Mouse (Mus musculus) layer of hippocampus, postnatal 14 days (tissue): Measurements from ENCODE around the gene Abhd13. TPM values are rescaled to one million over a fixed set of nuclear protein-coding genes. Genes with fewer than 3 reads are reported as not detected.

Experiments
- DNase-seq, 2 experiments: peaks; one replicate each; pipeline ENCODE4 v3.0.0; 2021 to 2022; ENCODE audit warnings: low spot score in 2 of 2, mixed read lengths in 1 of 2
- long read RNA-seq, 2 experiments: library from polyadenylated mRNA; stranded (forward); transcript quantifications; one replicate each; pipeline ENCODE4 v2.0.0; 2021
- total RNA-seq, 2 experiments: library from RNA; stranded (reverse); gene quantifications; 2 replicates each; pipeline ENCODE4 v1.2.3; 2021

Abhd13 gene
- total RNA-seq, result 10 to 100 TPM; 28.4 to 31.7 TPM
- long read RNA-seq, experiment 1, full-length matches to known transcripts, result 20 of 22 reads
- long read RNA-seq, experiment 1, partial matches to known transcripts, result 0 of 22 reads
- long read RNA-seq, experiment 1, other reads (novel, unspliced or antisense), result 2 of 22 reads
- long read RNA-seq, experiment 2, full-length matches to known transcripts, result 21 of 27 reads
- long read RNA-seq, experiment 2, partial matches to known transcripts, result 0 of 27 reads
- long read RNA-seq, experiment 2, other reads (novel, unspliced or antisense), result 6 of 27 reads

DNA sequence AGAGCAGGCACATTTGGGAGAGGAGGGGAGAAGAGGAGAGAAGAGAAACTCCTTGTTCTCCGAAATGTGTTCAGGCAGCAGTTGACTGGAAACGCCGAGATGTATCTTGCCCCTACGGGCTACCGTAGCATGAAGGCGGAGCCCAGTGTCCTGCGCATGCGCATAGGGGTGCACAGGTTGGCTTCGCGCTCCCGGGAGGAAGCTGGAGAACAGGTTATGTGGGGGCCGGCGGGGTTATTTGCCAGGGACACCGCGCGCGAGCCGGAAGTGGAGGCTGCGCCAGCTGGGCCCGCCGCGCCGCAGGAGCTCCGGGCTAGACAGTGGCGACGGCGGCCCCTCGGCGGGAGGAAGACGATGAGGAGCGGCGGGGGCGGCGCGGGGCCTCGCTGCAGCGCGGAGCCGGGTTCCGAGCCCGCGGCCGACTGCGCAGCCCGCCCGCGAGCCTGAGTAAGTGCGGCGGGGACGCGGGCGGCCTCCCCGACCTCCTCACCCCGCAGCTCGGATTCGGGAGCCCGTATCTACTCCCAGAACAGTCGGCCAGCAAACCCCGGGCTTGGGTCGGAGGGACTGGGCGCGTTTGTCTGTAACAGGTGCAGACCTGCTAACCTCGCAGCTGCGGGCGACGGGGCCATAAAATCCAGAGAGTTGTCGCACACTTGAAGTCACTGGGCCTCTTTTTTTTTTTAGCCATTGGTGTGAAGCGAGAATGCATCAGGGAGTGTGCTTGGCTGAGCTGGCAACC is at the start of gene Abhd13, which contains the start of gene Lig4:
Gene Abhd13, plus strand, starts transcription at position 135 of the 742 bp plus-strand sequence.
Gene Lig4, minus strand, starts transcription at position 114 of the 742 bp plus-strand sequence.
- peak; percentile 99 for DNase-seq

DNA sequence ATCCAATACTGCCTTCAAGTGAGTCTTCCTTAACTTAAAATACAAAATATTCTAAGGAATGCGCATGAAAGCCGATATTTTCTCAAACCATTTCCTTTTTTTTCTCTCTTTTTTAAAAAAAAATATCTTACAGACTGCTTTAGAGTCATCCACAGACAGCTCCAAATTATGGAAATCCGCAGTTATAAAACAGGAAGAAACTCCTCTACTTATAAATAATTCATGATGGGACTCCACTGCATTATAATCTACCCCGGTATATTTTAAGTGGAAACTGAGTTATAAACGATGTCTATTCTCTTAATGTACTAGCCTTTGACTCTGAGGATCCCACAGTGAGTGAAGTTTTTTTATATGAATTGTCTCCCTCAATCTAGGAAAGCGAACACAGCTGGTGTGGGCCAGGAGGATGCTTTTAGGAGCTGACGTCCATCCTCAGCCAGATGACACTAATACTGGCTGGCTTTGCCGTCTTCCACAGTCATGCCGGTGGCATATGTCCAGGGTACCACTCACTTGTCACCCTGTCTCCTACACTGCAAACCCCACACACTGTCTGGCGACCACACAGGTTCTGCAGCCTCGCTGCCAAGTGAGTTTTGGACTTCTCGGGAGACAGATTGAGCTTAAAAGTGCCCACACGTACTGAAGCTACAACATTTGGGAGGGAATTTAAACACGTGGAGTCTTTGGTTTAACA is 47.6 kb upstream of the Abhd13 start:
- DNase-seq, result peak; percentile 25 to 42

DNA sequence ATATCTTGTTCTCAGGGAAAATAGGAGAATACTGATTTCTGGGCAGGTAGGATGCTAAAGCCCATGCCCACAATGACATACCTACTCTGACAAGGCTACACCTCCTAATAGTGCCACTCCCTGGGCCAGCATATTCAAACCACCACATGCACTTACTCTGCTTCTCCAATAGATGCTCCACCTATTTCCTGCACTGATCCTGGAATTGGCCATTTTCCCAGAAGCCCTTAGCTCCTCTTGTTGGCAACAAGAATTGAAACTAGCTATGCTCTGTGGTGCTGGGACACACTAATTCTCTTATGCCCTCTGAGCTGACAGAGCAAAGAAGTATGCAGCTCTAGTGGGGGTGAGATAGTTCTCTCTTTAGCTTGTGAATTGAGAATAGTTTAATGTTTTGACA is 44.8 kb upstream of the Abhd13 start:
- DNase-seq, result no peak

DNA sequence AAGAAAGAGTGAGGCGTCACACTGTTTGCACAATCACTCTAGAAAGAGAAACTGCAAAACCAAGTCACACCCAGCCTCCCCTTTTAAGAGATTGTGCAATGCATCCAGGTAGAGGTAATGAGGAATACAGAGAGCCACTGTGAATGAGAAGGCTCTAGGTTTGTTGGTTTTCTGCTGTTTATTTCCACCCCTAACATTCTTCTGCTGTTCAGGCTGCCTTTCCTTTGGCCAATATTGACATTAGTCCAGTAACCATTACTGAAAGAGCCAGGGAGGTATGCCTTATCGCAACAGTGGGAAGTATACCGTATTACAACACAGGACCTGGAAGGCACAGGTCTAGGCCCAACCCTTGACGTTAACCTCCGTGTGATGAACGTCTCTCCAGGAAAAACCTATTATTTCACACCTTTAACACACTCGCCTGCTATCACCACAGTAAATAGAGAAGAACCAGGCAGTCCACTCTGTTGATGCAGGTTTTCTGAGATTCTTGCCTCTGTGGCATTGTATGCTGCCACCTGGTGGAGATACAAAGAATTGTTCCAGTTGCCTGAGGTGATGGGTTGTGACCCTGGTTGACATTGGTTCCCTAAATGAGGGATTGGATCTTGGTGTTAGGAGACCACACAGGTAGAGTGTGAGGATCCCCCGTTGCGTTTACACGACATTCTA is 42.5 kb upstream of the Abhd13 start:
- peak; percentile 49 to 52 for DNase-seq

DNA sequence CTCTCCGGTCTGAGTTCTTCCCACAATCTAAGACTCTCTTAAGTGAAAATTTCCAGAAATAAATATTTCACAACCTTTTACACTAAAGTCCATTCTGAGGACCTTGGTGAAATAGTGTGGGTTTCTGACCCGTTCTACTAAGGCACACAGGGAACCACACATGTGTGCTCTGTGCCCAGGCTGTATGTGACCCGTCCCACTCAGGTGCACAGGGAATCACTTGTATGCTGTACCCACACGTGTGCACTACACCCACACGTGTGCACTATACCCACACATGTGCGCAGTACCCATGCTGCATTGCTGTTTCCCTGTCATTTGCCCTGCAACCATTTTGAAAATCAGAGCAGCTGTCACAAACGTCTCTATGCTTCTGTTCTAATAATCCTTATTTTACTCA is 41.9 kb upstream of the Abhd13 start:
- DNase-seq, result no peak

DNA sequence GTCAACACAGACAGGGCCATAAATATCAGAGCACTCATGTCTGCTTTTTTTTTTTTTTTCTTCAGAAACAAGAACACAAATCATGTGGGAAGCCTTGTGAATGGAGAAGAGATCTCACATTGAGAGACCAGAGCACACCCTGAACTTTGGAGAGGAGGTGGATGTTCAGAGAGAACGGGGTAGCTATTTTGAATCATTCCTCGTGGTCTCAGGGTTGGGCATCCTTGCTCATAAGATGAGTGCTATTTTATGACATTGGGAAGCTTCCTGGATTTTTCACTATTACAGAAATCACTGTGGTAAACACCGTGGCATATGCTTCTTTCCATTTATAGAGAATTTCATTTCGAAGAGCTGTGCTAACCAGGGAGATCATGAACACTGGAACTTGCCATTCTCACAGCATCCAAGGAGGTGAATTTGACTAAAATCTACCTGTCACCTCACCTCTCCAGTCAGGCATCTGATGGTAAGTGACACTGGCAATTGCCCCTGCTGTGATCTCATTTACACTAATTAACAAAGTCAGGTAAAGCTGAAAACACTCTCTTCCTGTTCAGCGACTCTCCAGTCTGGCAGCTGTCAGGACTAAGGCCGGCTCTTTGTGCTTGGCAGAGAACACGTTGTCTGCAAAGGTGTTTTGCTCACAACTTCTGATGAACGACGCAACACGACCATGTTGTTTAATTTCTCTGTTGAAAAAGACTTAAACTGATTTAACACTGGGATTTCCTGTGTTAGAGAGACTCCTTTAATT is 28.2 kb upstream of the Abhd13 start:
- no peak for DNase-seq

DNA sequence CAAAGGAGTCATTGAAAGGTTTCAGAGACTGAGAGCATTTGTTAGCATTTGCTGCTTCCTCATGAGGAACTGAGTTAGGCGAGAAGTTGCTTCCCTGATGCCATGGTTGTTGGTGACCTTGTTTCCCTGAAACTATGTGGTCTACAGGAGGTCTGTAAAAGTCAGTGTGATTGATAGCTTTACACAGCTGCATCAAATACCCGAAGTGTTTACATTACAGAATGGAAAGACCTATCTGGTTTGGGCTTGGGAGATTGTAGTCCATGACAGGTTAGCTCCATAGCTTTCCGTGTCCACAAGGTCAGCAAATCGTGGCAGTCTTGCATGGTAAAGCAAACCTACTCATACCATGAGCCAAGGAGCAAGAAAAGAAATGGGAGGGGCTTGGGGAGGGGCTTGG is 19.2 kb upstream of the Abhd13 start:
- no peak for DNase-seq

DNA sequence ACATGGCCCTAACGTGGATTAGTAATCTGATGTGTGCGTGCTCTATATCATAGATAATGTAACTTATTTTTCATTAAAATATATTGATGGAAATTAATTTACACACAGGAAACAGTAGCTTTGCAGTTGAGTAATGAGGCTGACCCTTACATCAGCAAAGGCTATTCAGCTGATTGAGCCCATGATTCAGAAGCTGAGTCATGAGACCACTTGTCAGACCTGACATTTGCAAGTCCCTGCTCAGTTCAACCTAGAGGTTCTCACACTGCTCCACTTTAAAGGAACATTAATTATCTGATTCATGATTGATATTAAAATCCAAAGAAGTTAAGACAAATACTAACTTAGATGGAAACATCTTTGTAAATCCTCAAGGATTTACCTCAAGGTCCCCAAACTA is 17.6 kb upstream of the Abhd13 start:
- DNase-seq, result no peak

DNA sequence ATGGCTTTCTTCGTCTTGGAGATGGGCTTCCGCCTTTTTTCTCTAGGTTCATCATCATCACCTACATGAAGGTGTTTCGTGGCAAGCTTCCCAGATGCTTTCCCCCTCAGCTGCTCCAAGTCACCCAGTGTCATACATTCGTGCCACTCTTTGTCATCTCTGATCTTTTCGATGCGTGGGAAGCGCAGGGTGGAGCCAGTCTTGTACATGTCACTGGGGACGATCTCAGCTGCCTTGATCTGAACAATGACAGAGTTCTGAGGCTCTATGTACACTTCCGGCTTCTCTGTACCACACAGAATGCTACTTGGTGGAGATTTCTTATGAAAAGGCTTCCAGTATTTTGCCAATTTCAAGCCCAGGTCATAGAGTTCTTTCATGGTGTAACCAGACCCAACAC is 5.6 kb upstream of the Abhd13 start:
- no peak for DNase-seq

DNA sequence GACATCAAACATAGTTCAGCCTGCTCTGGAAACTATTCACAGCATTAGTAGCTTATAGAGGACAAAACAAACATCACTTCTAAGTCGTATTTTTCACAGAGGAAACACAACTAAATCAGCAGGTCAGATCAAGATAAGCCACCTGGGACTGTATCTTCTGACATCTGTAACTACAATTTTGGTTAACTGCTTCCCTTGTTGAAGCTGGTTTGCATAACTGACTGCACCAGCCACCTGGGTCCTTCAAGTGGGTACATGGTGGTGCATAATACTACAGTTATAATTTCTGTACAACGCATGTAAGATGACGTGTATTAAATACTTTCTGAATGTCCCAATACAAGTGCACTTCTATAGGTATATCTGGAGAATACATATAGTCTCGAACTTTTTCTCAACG is 2.2 kb upstream of the Abhd13 start:
- no peak for DNase-seq

DNA sequence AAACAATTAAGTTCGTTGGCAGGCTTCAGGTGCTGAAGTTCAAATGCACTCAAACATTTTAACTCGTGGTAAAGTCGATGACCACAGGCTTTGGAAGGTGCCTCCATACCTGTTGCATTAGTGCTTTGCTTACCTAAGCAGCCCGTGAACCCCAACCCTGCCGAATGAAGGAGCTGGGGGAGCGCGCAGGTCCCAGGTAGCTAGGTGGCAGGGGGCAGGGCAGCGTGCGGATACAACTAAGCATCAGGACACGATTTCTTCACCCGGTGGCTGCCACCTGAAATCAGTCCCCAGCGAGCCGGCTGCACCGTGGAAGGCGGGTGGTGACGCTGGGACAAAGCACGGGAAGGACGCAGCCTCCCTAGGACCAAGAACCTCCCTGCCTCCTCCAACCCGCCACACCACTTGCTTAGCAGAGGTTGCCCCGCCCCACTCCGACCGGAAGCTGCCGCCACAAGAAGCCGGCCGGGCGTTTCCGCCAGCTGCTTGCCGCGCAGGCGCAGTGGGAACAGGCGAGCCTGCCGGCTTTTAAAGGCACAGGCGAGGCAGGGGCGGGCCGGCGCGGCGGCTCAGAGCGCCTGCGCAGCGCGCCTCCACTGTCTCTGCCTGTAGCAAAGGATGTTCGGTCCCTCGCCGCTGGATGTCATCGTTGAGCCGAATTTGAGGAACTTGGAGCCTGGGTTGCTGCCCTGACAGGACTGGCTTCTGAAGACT is 1.5 kb upstream of the Abhd13 start:
- DNase-seq, result peak; percentile 98 to 99

DNA sequence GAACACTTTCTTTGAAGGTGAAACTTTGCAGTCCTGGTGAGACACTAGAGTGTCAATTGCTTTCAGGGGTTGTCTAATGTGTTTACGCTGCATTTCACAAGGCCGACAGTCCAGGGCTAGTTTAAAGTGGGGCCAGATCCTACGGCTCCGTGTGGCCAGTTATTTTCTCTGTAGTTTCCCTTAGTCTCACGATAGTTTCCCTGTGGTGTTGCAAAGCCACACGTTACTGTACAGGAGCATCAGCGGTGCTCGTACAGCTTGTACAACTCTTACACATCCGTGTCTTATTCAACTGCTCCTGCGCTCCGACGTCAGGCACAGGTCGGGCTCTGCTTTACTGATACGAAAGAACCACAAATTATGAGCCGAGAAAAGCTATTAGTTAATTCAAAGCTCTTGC is 491 bp upstream of the Abhd13 start:
- DNase-seq, result no peak

DNA sequence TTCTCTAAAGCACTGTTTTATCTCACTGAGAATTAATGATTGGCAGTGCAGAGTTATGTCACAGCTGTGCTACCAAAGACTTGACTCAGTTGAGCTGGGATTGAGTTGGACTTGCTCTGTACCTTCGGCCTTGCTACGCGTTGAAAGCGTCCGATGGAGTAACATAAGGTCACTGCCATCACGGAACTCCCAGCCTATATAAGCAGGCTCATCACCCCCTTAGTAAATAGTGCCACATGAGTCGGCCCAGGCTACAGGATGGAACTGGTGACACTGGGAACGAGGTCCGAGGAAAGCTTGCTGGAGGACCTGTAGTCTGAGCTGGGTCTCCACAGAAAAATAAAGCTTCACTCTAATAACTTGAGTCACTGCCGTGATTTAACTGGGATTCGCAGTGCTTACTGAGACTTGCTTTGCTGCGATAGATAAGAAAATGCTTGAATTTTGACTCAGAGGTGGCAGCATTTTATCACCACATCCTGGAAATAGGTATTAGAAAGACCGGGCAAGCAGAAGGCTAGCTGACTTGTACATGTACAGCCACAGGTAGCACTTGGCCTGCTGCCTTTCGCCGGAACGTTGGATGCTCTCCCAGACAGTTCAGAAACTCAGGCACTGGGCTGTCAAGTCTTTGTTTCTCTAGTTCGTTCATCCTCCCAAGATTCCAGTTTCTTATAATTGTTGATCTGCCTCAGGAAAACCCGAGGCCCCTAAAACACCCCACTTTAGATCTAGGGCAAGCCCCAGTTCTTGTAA is 1.1 kb downstream of the Abhd13 start:
- peak in 1 of 2 experiments; percentile 5 for DNase-seq

DNA sequence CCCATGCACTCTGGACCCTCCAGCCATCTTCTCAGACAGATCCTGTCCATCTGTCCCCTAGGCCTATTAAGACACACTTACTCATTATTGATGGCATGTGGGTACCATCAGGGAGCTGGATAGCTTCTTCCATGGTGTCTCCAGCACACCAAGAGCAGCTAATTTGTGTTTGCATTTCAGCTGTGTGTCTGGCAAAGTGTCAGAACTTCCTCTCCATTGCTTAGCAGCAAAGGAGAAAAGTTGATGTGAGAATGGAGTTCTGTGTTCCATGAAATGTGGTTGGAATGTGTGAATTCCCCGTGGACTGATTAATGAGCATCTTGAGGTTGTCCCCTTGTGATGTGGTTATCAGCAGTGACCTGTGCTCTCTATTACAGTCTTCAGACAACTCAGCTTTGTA is 2.2 kb downstream of the Abhd13 start:
- no peak for DNase-seq

DNA sequence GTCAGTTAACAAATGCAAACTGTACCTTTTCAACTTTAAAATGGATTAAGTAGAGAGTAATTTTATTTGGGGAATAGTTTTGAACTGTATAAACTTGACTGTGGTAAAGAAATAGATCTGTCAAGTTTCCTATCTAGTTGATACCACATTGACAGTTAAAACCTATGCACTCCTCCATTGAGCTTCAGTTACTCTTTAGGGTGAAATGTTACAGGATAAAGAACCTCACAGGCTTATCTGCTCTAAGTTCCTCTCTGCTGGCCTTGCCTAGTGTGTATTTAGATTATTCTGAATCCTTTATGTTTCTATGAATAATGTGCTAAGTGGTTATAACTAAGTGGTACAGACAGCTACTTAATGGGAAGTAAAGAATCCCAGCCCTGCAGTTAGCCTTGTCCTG is 2.7 kb downstream of the Abhd13 start:
- DNase-seq, result no peak

DNA sequence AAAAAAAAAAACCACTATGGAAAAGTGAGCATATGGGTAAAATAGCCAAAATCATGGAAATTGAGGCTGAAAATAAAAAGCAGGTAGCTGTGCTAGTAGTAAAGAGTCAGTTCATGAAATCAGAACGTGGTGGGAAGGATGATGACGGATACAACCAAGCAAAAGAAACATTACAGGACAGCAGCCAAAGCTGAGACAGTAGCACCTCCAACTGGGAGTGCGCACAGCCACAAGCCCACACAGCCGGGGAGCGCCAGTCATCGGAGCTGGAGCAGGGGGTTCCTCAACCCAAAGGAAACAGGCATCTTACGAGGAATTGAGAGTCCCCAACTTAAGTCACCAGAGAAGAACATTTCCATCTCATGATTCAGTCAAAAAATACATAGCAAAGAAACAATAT is 26.6 kb downstream of the Abhd13 start:
- DNase-seq, result no peak

DNA sequence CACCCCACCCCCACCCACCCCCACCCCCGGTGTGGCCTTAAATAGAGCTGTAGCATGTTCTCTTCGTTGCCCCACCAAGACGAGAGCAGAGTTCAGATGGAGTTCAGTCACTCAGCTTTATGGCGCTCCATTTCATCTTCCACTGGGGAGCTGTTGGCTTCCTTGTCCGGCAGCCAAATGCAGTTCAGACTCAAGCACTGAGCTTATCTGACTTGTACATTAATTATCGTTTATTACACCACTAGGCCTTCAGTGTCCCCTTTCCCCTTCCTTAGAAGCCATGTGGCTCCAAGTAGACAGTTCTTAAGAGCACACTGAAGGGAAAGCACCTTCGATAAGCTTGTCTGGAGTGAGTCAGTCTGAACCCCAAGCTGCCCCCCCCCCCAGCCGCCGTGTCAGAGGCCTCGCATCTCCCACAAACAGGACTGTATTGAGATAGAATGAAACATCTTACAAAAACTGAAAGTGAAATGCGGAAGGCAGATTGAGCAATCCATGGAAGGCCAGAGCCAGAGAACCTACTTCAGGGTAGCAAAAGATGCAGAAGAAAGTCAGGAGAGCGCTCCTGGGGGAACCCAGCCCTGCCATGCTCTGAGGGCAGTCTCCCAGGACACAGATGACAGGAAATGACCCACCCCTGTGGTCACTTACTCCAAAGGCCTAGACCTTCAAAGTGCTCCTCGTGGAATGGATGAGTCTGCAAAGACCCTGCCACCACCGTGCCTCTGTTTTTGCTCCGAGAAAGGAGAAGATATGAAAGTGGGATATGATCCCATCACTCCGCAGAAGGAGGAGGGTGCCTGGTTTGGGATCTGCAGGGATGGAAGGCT is 28.9 kb downstream of the Abhd13 start, which contains the start of gene Tnfsf13b:
Gene Tnfsf13b, plus strand, starts transcription at position 312 of the 830 bp plus-strand sequence.
- no peak for DNase-seq

DNA sequence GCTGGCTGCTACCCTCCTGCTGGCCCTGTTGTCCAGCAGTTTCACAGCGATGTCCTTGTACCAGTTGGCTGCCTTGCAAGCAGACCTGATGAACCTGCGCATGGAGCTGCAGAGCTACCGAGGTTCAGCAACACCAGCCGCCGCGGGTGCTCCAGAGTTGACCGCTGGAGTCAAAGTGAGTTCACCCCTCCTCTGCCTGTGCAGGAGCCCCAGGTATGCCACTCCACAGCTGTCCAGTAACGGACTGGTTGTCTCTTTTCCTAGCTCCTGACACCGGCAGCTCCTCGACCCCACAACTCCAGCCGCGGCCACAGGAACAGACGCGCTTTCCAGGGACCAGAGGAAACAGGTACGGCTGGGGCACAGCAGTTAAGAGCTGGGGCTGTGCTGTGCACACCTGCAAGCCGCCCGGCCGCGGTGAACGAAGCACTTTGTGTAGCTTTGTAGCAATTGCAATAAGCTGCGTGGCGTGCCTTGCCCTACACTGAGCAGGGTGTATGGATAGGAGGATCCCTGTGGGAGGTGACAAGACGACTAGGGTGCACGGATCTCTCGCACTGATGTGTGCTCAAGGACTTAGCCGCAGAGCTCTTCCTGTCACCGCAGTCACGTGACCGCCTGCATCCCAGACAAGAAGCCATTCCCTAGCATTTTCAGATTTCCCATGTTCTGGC is 29.6 kb downstream of the Abhd13 start:
- DNase-seq, result peak; percentile 16 to 26
